Mouse (Mus musculus) bone marrow macrophage, adult 2 months (primary cell): Measurements from ENCODE around the gene Zfpl1. TPM values are rescaled to one million over a fixed set of nuclear protein-coding genes. Genes with fewer than 3 reads are reported as not detected.
A peak's percentile ranks its signal among the peaks of the same experiment; 100 is the strongest.
"Not testable (repeated sequence)": the region's sequence is repeated elsewhere in the genome, so short reads cannot be mapped to it uniquely, and the experiment has no call there.

Experiments
- H3K27ac ChIP-seq: 2 replicates; pipeline ENCODE4 v1.5.1; 2012; ENCODE audit warnings: low read depth, low read length; ENCODE audit not compliant: insufficient read depth
- H3K4me1 ChIP-seq: 2 replicates; pipeline ENCODE4 v1.6.1; 2012; ENCODE audit warnings: low read length; ENCODE audit not compliant: control insufficient read depth, insufficient read depth
- H3K4me3 ChIP-seq: 2 replicates; pipeline ENCODE4 v1.5.1; 2012; ENCODE audit warnings: mild to moderate bottlenecking, low read length, moderate library complexity; ENCODE audit not compliant: insufficient read depth
- CTCF ChIP-seq: IDR thresholded peaks from 2 replicates; pipeline ENCODE4 v1.5.1; 2012; ENCODE audit warnings: low read depth, mild to moderate bottlenecking, low read length, moderate library complexity
- POLR2A ChIP-seq: IDR thresholded peaks from 2 replicates; pipeline ENCODE4 v1.6.1; 2012; ENCODE audit warnings: mild to moderate bottlenecking, low read depth, low read length, borderline replicate concordance
- polyA plus RNA-seq: library from polyadenylated mRNA; stranded (reverse); fragments of >200 nt; gene quantifications from 2 replicates; pipeline ENCODE4 v1.2.4, GENCODE M21; 2012; ENCODE audit not compliant: missing spikeins, insufficient read depth, insufficient read length

Gene Zfpl1
- polyA plus RNA-seq, 1 experiment = 40.5 TPM

DNA sequence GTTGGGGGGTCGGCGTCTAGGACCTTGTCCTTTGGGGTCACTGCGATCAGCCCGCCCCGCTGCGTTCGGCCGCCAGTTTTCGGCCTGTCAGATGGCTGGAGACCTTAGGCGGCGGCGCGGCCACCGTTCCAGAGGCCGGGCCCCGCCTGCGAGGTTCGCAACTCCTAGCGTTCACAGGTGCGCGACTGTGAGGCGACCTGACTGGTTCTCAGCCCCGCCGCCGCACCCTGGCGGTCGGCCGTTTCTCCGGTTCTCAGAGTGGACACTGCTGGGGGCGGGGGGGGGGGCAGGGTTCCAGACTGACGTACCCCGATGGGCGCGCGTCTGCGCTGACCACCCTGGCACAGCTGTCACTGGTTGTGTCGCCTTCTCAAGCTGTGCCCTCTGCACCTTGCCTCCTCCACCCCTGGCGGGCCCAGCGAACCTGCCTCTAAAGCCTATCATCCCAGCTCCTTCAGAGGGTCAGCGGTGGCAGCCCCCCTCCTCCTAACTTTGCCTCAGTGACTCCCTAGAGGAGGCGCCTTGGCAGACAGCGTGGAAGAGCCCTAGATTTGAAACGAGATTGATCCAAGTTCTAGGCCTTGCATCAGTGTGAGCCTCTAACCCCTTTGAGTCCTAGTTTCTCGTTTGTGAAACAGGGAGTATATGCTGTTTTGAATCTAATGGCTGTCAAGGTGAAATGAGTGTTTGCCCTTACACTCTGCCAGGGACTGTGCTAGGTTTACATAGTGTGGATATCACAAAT lies 37.4 kb downstream of the Zfpl1 start:
- H3K27ac ChIP-seq = peak overlapping the region; percentile 97
- peaks cover 13% of the 10 kb centered on the region for H3K4me1 ChIP-seq
- peak overlapping the region; percentile 85 for H3K4me3 ChIP-seq
- TF ChIP-seq CTCF = no peak
- no peak for TF ChIP-seq POLR2A

DNA sequence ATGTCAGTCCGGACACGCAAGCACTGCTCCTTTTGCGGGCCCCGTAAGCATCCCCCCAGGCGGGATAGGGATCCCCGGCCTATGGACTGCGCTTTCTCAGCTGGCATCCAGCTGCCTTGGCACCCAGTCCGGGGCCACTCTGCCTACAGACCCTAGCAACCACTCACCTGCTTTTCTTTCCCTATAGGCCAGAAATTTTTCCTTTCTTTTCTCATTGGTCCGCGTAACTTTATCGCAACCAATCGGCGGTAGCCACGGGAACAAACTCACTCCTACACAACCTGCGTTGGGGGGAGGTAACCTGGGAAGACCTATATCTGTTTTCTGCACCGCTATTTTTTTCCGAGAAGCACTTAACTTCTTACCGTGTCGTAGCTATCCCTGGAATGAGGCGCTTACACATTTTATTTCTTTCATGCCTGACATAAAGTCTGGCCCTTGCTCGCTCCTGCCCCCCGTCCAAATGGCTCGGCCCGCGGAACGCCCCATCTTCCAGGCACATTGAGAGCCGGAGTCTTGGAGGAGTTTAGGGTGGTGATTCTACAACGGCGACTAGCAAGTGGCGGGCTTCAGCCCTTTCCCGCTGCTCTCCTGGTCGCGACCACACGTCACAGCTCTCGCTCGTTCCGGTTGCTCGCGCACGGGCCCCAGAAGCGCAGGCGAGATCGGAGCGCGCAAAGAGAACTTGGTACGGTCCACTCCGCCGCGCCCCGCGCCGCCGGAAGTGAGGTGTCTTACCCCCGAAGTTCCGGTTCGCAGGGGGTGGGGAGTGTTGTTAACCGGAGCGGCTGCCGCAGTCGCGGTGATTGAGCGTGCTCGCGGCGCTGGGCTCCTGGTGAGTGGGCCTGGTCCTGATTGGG lies 38.2 kb downstream of the Zfpl1 start, which contains the start of gene Syvn1:
TSS of gene Syvn1 (plus strand) at position 283 of the 860 bp plus-strand sequence.
- TF ChIP-seq POLR2A = no peak
- no peak for TF ChIP-seq CTCF
- Histone ChIP-seq H3K27ac (peak within 1 kb of the TSS; percentile 97), H3K4me1 (peaks cover 13% of the 10 kb centered on the region), H3K4me3 (peak within 1 kb of the TSS; percentile 85)

DNA sequence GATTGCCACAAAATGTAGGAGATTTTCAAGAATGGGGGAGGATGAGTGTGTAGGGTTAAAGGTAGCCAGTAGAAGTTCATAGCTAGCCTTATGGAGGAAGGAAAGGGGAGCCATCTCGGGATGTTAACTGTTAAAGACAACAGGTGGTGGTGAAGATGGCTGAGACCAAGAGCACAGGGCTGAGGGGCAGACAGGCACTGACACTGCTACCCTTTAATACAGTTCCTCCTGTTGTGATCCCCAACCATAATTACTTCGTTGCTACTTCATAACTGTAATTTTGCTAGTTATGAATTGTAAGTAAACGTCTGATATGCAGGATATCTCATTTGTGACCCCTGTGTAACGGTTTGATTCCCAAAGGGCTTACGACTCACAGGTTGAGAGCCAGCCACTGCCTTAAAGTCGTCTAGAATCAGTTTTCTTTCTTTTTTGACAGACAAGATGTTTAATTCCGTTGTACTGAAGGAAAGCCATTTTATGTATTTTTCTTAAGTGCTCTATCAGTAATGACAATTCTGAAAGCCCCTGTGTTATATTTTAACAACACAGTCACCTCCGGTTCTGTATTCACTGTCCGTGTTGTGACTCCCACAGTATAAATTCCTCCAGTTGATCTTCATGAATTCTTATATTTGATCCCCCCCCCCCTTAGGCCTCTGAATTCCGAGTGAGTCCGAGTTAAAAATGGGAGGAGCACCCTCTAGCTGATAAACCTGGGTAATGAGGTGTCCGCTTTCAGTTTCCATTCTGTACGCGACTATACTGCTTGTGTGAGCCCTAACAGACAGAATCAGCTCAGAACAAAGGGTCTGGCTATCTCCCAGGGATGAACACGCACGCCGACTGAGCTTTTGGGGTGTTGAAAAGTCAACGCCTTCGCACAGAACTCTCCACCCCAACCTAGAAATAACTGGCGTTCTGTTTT lies 39.1 kb downstream of the Zfpl1 start:
- H3K4me3 ChIP-seq = peak overlapping the region; percentile 85
- peaks cover 13% of the 10 kb centered on the region for H3K4me1 ChIP-seq
- H3K27ac ChIP-seq = peak overlapping the region; percentile 97
- TF ChIP-seq CTCF (no peak), POLR2A (no peak)

DNA sequence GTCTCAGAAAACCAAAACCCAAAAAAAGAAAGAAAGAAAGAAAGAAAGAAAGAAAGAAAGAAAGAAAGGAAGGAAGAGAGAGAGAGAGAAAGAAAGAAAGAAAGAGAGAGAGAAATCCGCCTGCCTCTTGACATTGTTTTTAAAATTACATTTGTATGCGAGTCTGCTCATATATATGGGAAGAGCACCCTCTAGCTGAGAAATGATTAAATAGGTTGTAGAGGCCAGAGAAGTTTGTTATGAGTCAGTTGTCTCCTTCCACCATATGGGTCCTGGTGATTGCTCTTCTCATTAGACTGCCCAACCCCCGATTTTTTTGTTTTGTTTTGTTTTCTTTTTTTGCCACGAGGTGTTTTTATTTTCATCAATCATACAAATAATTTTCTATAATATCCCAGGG lies 40.7 kb downstream of the Zfpl1 start:
- H3K27ac ChIP-seq, H3K4me3 ChIP-seq: not testable (repeated sequence)
- H3K4me1 ChIP-seq = peaks cover 13% of the 10 kb centered on the region

DNA sequence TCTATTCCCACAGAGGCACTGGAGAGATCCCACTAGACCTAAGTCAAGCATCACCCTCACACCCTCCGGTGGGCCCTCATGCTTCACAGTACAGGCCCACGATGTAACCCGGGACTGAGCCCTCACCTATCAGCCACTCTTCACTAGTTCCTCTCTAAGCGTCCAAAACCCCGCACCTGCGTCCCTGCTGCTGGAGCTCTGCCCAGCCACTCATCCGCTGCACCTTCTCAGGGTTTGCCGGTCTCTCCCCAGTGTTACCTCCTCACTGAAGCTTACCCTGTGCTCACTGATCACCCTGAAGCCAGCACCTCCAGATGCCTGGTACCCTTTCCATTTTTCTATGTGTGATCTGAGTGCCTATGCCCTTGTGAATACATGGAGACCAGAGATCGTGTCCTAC lies 42.5 kb downstream of the Zfpl1 start:
- no peak for TF ChIP-seq POLR2A
- TF ChIP-seq CTCF = no peak
- H3K27ac ChIP-seq = no peak overlapping the region
- no peak overlapping the region for H3K4me3 ChIP-seq
- H3K4me1 ChIP-seq = peaks cover 5% of the 10 kb centered on the region

DNA sequence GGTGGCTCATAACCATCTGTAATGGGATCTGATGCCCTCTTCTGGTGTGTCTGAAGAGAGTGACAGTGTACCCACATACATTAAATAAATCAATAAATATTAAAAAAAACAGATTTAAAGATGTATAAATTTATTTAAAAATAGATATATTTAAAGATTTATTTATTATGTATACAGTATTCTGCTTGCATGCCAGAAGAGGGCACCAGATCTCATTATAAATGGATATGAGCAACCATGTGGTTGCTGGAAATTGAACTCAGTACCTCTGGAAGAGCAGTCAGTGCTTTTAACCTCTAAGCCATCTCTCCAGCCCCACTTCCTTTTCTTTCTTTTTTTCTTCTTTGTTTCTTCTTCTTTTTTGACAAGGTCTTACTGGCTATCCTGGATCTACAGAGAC lies 44.8 kb downstream of the Zfpl1 start:
- TF ChIP-seq POLR2A = no peak
- TF ChIP-seq CTCF = no peak

DNA sequence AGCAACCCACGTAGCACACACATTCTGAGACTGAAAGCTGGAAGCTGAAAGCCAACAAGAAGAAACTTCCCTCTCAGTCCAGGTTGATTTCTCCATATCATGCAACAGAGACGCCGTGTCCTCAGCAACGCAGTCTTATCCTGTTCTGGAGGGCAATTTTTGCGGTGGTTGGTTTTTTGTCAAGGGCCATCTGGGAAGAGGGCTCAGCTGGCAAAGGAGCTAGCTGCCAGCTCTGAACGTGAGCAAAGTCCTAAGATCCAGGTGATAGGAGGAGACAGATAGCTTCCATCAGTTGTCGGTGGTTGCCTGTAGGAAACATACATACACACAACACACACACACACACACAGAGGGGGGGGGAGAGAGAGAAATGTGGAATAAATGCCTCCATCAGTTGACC lies 46.4 kb downstream of the Zfpl1 start:
- Histone ChIP-seq H3K4me3 (no peak overlapping the region), H3K4me1 (peaks cover 2% of the 10 kb centered on the region), H3K27ac (no peak overlapping the region)
- TF ChIP-seq CTCF (no peak), POLR2A (no peak)

More for the DNA sequence above, 44.8 kb downstream of the Zfpl1 start:
- no peak overlapping the region for H3K27ac ChIP-seq
- no peak overlapping the region for H3K4me3 ChIP-seq
- peaks cover 3% of the 10 kb centered on the region for H3K4me1 ChIP-seq

DNA sequence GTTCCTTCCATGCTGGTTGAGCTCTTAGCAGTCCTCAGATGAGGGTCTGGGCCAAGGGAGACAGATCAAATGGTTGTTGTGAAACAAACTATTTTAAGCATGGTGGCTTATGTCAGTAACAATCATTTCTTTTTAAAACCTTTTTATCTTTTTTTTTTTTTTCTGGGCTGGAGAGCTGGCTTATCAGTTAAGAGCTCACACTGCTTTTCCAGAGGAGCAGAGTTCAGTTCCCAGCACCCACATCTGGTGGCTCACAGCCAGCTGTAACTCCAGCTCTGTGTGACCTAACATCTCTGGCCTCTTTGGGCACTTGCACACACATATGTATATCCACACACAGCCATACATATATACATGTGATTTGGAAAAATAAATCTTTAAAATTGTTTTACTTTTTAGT lies 47.1 kb downstream of the Zfpl1 start:
- TF ChIP-seq POLR2A (no peak), CTCF (no peak)
- Histone ChIP-seq H3K27ac (no peak overlapping the region), H3K4me3 (no peak overlapping the region), H3K4me1 (peaks cover 2% of the 10 kb centered on the region)

DNA sequence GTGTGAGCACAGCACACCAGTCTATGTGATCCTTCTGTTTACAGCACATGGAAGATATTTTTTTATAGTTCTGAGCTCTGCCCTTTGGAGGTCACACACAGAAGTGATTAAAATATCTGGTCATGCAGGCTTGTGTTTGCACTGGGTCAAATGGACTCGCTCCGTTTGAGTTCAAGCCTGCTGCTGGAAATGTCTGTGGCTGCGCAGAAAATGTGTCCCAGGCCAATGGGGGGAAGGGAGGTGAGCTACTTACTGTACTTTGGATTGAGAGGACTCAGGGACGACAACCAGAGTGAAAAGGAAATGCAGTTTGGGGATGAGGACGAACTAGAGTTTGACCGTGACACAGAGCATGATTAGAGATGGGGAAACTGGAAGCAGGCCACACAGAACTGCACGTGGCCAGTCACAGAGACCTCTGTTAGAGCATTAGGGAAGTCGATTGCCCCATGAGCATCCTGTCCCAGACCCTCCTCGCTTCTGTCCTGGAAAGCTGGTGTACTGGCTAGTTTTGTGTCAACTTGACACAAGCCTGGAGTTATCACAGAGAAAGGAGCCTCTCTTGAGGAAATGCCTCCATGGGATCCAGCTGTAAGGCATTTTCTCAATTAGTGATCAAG lies 48.7 kb downstream of the Zfpl1 start:
- no peak overlapping the region for H3K4me3 ChIP-seq
- H3K4me1 ChIP-seq = peaks cover 2% of the 10 kb centered on the region
- no peak for TF ChIP-seq CTCF
- TF ChIP-seq POLR2A = no peak
- H3K27ac ChIP-seq = no peak overlapping the region

Other genes with a start within 250 kb of the Zfpl1 start
- 24.6 and 25.2 TPM in 2 replicates for gene Frmd8, start 209.7 kb downstream of the Zfpl1 start, polyA plus RNA-seq
- 74.2 and 78.0 TPM in 2 replicates for gene Slc25a45, start 207.1 kb downstream of the Zfpl1 start, polyA plus RNA-seq
- gene Tigd3, start 190.8 kb downstream of the Zfpl1 start, polyA plus RNA-seq = 0.61 and 0.70 TPM in 2 replicates
- gene Dpf2, start 171.9 kb downstream of the Zfpl1 start, polyA plus RNA-seq = 69.3 and 75.2 TPM in 2 replicates
- 2.5 and 2.6 TPM in 2 replicates for gene Cdc42ep2, start 160.1 kb downstream of the Zfpl1 start, polyA plus RNA-seq
- 24.7 and 24.8 TPM in 2 replicates for gene Pola2, start 120.8 kb downstream of the Zfpl1 start, polyA plus RNA-seq
- gene Slc22a20, start 98.8 kb downstream of the Zfpl1 start, polyA plus RNA-seq = not detected in 2 replicates
- gene Capn1, start 69.1 kb downstream of the Zfpl1 start, polyA plus RNA-seq = 32.7 and 38.3 TPM in 2 replicates
- 31.1 and 33.7 TPM in 2 replicates for gene Syvn1, start 38.4 kb downstream of the Zfpl1 start, polyA plus RNA-seq
- 24.5 and 25.9 TPM in 2 replicates for gene Mrpl49, start 27.2 kb downstream of the Zfpl1 start, polyA plus RNA-seq
- gene Fau, start 27.1 kb downstream of the Zfpl1 start, polyA plus RNA-seq = 1,783 and 2,337 TPM in 2 replicates
- gene Znhit2, start 23.8 kb downstream of the Zfpl1 start, polyA plus RNA-seq = 12.8 and 16.4 TPM in 2 replicates
- gene Tm7sf2, start 16.6 kb downstream of the Zfpl1 start, polyA plus RNA-seq = 8.1 and 13.7 TPM in 2 replicates
- 83.7 and 99.9 TPM in 2 replicates for gene Vps51, start 7.7 kb downstream of the Zfpl1 start, polyA plus RNA-seq
- gene Tmem262, start 4.9 kb downstream of the Zfpl1 start, polyA plus RNA-seq = not detected in 2 replicates
- 2.0 TPM in 1 of 2 replicates, not detected in the other for gene Gm28374, start 2.7 kb downstream of the Zfpl1 start, polyA plus RNA-seq
- gene Cdca5, start within 50 bp of the Zfpl1 start, polyA plus RNA-seq = 13.1 and 13.6 TPM in 2 replicates
- 1.2 TPM in 1 of 2 replicates, not detected in the other for gene AC131692.1, start 9.5 kb upstream of the Zfpl1 start, polyA plus RNA-seq
- 0.53 and 0.80 TPM in 2 replicates for gene Naaladl1, start 20.8 kb upstream of the Zfpl1 start, polyA plus RNA-seq
- 5.6 and 6.0 TPM in 2 replicates for gene Sac3d1, start 33.7 kb upstream of the Zfpl1 start, polyA plus RNA-seq
- 26.0 and 32.8 TPM in 2 replicates for gene Snx15, start 43.3 kb upstream of the Zfpl1 start, polyA plus RNA-seq
- 6.2 and 7.9 TPM in 2 replicates for gene Batf2, start 56.0 kb upstream of the Zfpl1 start, polyA plus RNA-seq
- gene Arl2, start 56.6 kb upstream of the Zfpl1 start, polyA plus RNA-seq = 31.0 and 33.7 TPM in 2 replicates
- gene Majin, start 99.4 kb upstream of the Zfpl1 start, polyA plus RNA-seq = 0.35 TPM in 1 of 2 replicates, not detected in the other
- gene Gpha2, start 141.4 kb upstream of the Zfpl1 start, polyA plus RNA-seq = not detected in 2 replicates
- gene Ppp2r5b, start 150.9 kb upstream of the Zfpl1 start, polyA plus RNA-seq = 13.7 and 15.4 TPM in 2 replicates
- gene Atg2a, start 156.7 kb upstream of the Zfpl1 start, polyA plus RNA-seq = 23.9 and 27.1 TPM in 2 replicates
- gene Ehd1, start 191.8 kb upstream of the Zfpl1 start, polyA plus RNA-seq = 91.9 and 96.3 TPM in 2 replicates
- 6.9 and 7.0 TPM in 2 replicates for gene Cdc42bpg, start 221.5 kb upstream of the Zfpl1 start, polyA plus RNA-seq